Mouse (Mus musculus) T-helper 17 cell (primary cell): ENCODE measurements around the gene Lcn2.

Experiments used
- in situ Hi-C, 2 experiments: fragments of 300-600 bp; cut with MboI, MseI; formaldehyde crosslinking; loops; 1 replicate in 1 of 2; 2 replicates in 1 of 2; pipeline ENCODE4 v1.15.1; 2025; ENCODE audit warnings: high pct_unique_total_duplicates in 2 of 2

Lcn2 gene

DNA sequence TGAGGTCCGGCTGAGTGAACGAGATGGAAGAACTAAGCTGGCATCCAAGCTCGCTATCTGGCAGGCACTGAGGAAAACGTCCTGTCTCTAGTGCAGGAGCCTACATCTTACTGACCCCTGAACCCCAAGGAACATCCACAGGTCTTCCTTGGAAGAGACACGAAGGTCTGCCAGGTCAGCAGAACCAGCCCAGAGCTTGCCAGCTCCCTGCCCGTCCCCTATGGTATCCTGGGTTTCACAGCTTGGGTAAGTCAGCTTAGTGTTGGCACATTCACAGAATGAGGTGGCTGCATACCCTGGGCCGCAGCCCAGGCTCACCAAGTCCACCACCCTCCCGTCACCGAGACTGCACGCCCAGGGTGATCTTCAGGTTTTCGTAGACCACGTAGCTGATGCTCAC lies 27.7 kb upstream of the Lcn2 start:
- in situ Hi-C loops, result loop anchor here in 1 of 2 experiments (5.0 kb wide), 1 partner anchor 72 kb away; no protein-coding TSS in a partner anchor

GRCm38 (mm10) chr2:32413936-32414335 lies 25.9 kb upstream of the Lcn2 start:
- in situ Hi-C loops, result no loop called here

DNA sequence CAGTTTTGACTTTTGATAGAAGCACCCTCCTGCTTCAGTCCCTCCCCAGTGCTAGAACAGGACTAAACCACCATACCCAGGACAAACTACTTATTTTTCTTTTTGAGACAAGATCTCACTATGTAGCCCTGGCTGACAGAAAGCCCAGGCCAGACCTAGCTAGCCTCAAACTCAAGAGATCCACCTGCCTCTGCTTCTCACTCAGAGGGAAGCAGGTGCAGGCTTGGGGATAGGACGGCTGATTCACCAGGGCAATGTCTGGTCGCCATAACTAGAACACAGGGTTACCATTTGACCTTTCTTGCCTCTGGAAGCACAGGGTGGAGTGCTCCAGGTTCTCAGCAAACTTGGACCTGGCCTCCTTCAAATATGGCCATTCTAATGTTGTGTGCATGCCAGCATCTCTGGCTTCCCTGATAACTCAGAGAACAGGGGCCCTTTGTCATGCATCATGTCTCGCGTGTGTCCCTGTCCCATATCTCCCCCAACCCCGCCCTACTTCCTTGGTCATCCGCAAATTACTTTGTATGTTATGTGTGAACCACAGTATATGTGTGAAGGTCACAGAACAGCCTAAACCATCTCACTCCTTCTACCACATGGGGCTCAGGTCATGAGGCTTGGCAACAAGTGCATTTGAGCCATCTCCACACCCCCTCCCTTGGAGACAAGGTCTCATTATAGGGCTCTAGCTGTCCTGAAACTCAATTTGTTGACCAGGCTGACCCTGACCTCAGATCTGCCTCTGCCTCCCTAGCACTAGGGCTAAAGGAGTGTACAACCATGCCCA lies 24.9 kb upstream of the Lcn2 start:
- in situ Hi-C loops, result no loop called here

DNA sequence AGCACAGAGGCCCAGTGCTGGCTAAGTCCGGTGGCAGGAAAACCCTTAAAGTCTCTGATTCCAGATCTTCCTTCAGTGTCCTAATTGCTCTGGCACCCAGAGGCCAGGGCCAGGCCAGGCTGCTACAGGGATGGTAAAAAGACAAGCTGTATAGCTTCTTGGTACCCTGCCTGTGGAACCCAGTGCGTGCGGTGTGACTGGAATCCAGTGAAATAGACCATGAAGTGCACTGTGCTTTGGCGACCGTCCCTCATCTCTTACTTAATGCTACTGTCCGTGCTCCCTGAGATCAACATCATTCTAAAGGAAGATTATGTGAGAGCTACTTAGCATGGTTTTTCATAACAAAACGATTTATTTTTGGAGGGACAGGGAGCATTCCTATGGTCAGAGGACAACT lies 23.4 kb upstream of the Lcn2 start:
- in situ Hi-C loops, result no loop called here

- in situ Hi-C loops, result loop anchor here in 1 of 2 experiments (10.0 kb wide), 1 partner anchor 286 kb away; no protein-coding TSS in a partner anchor
These were observed 20.7 kb upstream of the Lcn2 start for GRCm38 (mm10) chr2:32408429-32409424.

DNA sequence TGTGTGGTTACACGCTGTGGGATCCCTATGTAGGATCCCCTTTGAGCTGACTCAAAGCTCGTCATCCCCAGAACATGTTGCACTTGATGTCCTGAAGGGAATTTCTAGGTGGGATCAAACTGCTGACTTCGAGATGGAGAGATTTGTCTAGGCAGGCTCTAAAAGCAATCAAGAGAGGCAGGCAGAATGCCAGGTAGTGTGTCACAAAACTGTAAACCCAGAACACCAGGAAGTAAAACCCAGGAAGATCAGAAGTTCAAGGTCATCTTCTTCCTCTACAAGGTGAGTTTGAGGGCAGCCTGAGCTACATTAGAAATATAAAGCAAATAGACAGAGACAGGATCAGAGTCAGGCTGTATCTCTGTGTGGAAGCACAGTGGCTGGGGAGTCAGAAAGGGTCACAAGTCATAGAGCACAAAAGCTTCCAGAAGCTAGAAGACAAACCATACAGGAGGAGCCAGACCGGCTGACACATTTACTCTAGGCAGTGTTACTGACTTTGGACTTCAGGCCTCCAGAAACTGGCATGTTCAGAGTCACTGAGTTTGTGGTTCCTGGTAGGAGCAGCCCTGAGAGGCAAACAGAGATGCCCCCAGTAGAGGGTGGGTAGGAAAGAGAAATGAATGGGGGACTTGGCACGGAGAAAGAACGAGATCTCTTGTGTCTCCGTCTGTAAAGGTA lies 19.2 kb upstream of the Lcn2 start:
- in situ Hi-C loops, result loop anchor here in 1 of 2 experiments (10.0 kb wide), 1 partner anchor 288 kb away; no protein-coding TSS in a partner anchor

DNA sequence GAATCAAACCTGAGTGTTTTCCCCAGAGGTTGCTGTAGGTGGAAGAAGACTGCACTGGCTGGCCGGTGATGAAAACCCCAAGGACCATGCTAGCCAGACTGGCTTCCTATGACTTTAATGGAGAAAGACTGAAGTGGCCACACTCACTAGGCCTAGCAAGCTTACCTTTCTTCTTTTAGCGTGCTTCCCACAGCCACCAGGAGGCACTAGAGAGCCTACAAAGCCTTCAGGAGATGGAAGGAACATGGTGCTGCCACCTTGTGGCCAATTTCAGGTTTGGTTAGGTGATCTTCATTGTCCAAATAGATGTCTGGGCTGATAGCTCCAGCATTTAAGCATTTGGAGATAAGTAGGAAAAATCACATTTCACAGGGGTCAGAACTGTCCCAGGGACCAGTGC lies 16.6 kb upstream of the Lcn2 start:
- in situ Hi-C loops, result loop anchor here (5.0 to 10.0 kb wide), 2 partner anchors 163 to 290 kb away; no protein-coding TSS in a partner anchor

DNA sequence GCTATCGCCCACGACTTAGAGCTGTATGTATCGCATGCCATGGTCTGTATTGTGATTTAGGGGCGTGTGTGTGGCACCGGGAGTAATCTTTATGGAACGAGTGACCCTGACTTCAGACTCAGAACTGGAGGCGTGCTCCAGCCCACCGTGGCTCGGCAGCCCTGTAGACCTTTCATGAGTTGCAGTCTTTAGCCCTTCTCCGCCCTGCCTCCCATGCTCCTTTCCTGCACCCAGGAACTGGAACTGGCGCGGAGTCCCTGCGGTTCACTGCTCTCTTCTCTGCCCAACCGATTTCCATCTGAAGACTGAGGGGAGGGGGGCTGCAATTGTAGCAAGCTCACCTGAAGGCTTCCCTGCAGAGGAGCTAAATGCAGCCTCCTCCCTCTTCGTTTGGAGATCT lies 8.6 kb upstream of the Lcn2 start:
- in situ Hi-C loops, result no loop called here

GRCm38 (mm10) chr2:32395946-32396621 lies 8.0 kb upstream of the Lcn2 start:
- in situ Hi-C loops, result no loop called here

DNA sequence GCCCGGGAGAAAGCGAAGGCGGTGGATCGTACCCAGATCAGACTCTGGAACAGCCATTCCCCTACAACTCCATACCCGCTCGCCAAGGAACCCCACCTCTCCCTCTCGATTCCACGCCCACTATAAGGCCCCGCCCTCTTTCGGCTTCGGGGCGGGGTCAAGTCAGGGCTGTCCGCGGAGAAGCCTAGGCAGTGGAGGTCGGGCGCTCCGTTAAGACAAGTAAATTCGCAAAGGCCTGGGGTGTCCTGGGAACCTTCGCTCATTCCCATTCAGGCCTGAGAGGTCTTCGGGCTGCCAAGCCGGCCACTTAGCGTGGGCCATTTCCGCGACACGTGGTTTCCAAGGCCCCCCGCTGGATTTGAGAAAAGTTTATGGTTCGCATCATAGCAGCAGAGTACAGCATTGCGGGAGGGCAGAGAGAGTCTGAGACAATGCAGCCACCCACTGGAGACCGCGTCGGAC lies 7.5 kb upstream of the Lcn2 start, which contains the start of gene Ptges2:
TSS of gene Ptges2 (plus strand) at position 413 of the 462 bp plus-strand sequence.
- in situ Hi-C loops, result no loop called here

DNA sequence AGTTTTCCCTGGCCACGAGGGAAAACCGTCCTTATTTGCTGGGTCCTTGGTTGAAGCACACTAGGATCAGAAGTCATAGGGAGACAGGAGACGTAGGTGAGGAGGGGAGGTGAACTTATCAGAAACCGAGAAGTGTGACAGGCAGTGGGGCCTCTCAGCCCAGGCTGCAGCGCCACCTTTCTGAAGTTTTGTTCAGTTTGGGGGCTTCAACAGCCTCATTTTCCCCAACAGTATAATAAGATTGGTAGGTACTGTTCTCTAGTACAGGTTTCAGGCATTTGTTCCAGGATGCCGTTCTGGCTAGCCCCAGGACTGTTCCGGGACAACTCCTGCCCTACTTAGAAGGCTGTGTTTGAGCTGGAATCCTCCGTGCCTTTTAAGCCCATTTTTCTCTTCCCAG lies 6.9 kb upstream of the Lcn2 start:
- in situ Hi-C loops, result no loop called here

DNA sequence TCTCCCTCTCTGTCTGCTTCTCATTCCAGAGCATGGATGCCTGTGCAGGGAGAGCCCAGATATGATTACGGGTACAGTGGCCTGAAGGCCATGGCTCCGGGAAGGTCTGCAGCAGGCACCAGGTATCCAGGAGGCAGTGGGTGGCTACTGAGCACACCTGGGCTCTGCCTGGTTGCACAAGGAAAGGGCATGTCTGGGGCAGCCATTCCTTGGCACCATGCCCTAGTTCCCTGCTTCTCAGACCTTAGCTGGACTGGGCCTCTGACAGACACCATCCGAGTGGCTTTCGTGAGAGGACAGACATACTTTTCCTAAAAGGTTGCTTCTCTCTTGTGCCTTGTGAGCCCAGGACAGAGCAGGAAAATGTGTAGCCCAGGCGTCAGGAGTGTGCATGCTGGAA lies 4.0 kb upstream of the Lcn2 start:
- in situ Hi-C loops, result no loop called here

- in situ Hi-C loops, result no loop called here
These were observed 2.8 kb upstream of the Lcn2 start for GRCm38 (mm10) chr2:32390871-32391270.

- in situ Hi-C loops, result no loop called here
These were observed 1.1 kb upstream of the Lcn2 start for GRCm38 (mm10) chr2:32389157-32389556.

DNA sequence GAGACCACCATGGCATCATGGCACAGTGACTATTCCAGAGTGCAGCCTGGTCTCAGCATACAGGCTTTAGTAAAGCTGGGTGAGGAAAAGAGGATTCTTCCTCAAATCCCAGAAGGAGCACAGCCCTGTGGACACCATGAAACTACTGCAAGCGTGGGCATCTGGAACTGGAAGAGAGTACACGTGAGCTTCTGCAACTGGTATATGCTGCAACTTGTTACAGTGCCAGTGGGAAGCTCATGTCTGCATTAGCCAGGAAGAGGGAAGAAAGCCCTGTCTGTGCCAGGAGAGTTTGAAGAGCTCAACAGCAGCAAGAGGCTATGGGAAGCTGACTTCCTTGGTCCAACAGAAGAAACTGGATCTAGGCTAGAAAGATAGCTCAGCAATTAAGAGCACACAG lies 5.4 kb downstream of the Lcn2 start:
- in situ Hi-C loops, result no loop called here

- in situ Hi-C loops, result no loop called here
These were observed 6.3 kb downstream of the Lcn2 start, which contains the start of gene 1110008P14Rik for GRCm38 (mm10) chr2:32381775-32382223. TSS of gene 1110008P14Rik (minus strand) at chr2:32381938.

DNA sequence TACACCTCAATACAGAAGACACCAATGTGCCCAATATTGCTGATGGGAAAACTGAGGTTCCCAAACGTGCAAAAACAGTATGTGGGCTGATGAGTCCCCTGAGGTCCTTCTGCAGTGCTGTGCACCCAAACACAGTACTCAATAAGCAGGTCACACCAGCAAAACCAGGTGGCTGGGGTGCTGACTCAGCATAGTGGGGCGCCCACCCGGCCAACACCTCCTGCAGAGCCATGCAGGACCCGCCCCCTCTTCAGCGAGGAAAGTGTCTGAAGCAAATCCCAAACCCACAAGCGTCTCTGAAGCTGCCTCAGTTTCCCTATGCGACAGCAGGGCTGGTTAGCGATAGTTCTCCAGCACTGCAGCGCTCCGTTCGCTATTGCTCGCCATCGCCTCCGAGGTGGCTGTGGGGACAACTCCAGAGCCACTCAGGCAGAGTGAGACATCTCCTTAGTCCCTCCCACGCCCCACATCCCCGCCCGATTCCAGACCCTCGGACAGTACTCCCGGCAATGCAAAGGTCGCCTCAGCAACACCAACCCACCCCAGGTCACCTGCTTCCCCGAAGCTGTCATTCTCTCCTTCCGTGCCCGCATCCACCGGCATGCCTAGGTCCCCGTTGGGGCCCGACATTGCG lies 6.8 kb downstream of the Lcn2 start:
- in situ Hi-C loops, result no loop called here

GRCm38 (mm10) chr2:32380001-32380500 lies 8.0 kb downstream of the Lcn2 start:
- in situ Hi-C loops, result no loop called here

DNA sequence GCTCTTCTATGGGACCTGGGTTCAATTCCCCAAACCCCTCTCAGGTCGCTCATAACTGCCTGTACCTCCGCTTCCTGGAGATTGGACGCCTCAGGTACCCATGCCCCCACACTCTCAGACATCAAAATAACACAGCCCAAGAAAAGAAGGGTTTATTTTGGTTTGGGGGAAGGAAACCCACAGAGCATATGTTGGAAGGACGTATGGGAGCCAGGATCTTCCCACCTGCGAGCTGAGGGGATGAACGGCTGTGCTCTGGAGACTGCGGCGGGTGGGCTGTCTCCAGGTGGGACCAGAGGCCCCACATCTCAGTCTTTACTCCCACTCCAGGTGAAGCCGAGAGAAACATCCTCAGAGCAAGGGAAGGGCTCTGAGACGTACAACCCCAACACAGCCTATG lies 11.1 kb downstream of the Lcn2 start:
- in situ Hi-C loops, result no loop called here
